Comparison of ENCODE assay signal across 8 mouse cellular contexts in the genomic region with DNA sequence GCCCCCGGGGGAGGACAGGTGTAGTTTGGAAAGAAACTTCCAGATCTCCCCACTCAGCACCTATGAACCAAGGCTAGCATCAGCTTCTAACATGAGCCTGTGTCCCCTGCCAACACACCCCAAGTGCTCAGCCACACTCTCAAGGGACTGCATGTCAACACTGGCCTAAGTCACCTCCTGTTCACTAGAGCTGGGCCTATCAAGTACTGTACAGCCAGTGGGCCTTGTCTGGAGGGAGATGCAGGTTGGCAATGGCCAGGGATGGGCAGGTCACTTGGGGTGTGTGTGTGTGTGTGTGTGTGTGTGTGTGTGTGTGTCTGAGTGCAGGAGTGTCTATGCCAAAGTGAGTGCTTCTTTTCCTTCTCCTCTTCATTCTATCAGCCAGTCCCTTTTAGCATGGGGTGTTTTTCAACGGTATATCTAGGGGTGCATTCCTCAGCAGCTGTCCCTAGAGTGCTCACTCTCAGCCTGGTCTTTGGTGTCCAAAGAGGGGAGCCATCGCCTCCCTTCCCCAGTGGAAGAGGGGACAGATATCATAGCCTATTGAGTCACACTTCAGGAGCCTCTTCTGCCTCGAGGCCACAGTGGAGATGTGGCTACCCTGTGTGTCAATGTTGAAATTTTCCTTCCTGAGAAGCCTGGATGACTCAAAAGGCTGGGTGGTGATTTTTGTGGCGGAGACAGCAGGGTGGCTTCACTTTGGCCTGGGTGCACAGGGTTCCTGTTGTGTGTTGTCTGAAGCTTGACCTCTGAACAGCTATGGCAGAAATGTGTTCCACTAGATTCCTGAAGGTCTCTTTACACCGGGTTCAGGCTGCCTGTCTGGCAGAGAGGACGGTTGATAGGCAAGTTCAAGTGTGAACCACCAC. TPM values are rescaled to one million over a fixed set of nuclear protein-coding genes. Genes with fewer than 3 reads are reported as not detected.
A peak's percentile ranks its signal among the peaks of the same experiment; 100 is the strongest.
DNase-seq lines count a peak whose midpoint lies in the region; ATAC-seq and TF ChIP-seq lines count a peak whose summit lies in the region.

No protein-coding gene starts in this region.

- TF ChIP-seq POLR2A in ES-Bruce4 (IDR thresholded peaks at IDR 0.05; ENCODE audit: insufficient read depth, low read length): no peak

- H3K27me3 ChIP-seq in ES-Bruce4 (ENCODE audit: control insufficient read depth, insufficient read depth, low read length, poor library complexity, severe bottlenecking): no peaks in the 10 kb centered on the region
- no peaks in the 10 kb centered on the region for H3K27me3 ChIP-seq in heart, embryonic 16.5 days (ENCODE audit: control insufficient read depth, insufficient read depth, low read length)
- no peaks in the 10 kb centered on the region for H3K27me3 ChIP-seq in lung, postnatal 0 days (replicated peaks; ENCODE audit: insufficient read depth, low read length)

- no peak for TF ChIP-seq EP300 in ES-Bruce4 (IDR thresholded peaks at IDR 0.05; ENCODE audit: insufficient read depth, low read depth, low read length)
- TF ChIP-seq EP300 in lung, postnatal 0 days (IDR thresholded peaks at IDR 0.05): no peak

- H3K4me1 ChIP-seq in ES-Bruce4 (ENCODE audit: control insufficient read depth, insufficient read depth, low read length): no peaks in the 10 kb centered on the region
- H3K4me1 ChIP-seq in heart, embryonic 16.5 days (ENCODE audit: control insufficient read depth, insufficient read depth, low read length): peaks cover 15% of the 10 kb centered on the region
- peaks cover 2% of the 10 kb centered on the region; the same call in 1 of the 2 replicates for H3K4me1 ChIP-seq in lung, postnatal 0 days (ENCODE audit: insufficient read depth, low read depth, low read length)

- peak; percentile 71 for DNase-seq in adrenal gland, adult 8-10 months
- peak; percentile 40 for DNase-seq in lung, postnatal 0 days (ENCODE audit: low spot score)
- DNase-seq in right cerebral cortex, adult 2 months (ENCODE audit: low spot score in 2 of 2): no peak
- DNase-seq in cerebellum, adult 9-11 months: no peak
- no peak for DNase-seq in B cell, adult 2 months
- no peak for DNase-seq in cerebellum, postnatal 10 days

- TF ChIP-seq CTCF in ES-Bruce4 (IDR thresholded peaks at IDR 0.05; ENCODE audit: low read depth, low read length): no peak
- TF ChIP-seq CTCF in lung, postnatal 0 days (IDR thresholded peaks at IDR 0.05): no peak

- H3K36me3 ChIP-seq in ES-Bruce4 (ENCODE audit: control insufficient read depth, insufficient read depth, low read length, poor library complexity, severe bottlenecking): no peaks in the 10 kb centered on the region
- no peaks in the 10 kb centered on the region for H3K36me3 ChIP-seq in heart, embryonic 16.5 days (ENCODE audit: control insufficient read depth, insufficient read depth)
- no peaks in the 10 kb centered on the region for H3K36me3 ChIP-seq in lung, postnatal 0 days (ENCODE audit: insufficient read depth, low read length)

- H3K9ac ChIP-seq in ES-Bruce4 (ENCODE audit: low read depth, poor library complexity, severe bottlenecking): 0 out of 2 replicates have a peak overlapping the region, but pooled peaks have one; percentile 61
- H3K9ac ChIP-seq in heart, embryonic 16.5 days (ENCODE audit: low read length): peak overlapping the region; percentile 68
- H3K9ac ChIP-seq in lung, postnatal 0 days (replicated peaks; ENCODE audit: low read depth): no peak overlapping the region

- H3K4me3 ChIP-seq in ES-Bruce4 (ENCODE audit: low read depth, low read length): no peak overlapping the region
- H3K4me3 ChIP-seq in heart, embryonic 16.5 days (ENCODE audit: low read length): peak overlapping the region; percentile 60
- H3K4me3 ChIP-seq in lung, postnatal 0 days (ENCODE audit: low read depth, low read length): no peak overlapping the region

- peak overlapping the region; percentile 73 for H3K4me2 ChIP-seq in heart, embryonic 16.5 days (ENCODE audit: low read depth, low read length)
- H3K4me2 ChIP-seq in lung, postnatal 0 days (replicated peaks; ENCODE audit: low read depth, low read length): peak overlapping the region; percentile 83

- H3K9me3 ChIP-seq in ES-Bruce4 (replicated peaks; ENCODE audit: control insufficient read depth, insufficient read depth, low read length, poor library complexity, severe bottlenecking): no peaks in the 10 kb centered on the region
- H3K9me3 ChIP-seq in heart, embryonic 16.5 days (replicated peaks; ENCODE audit: control insufficient read depth, low read length): no peaks in the 10 kb centered on the region
- no peaks in the 10 kb centered on the region for H3K9me3 ChIP-seq in lung, postnatal 0 days (ENCODE audit: low read length)

- no peak for ATAC-seq in heart, embryonic 16.5 days (replicated peaks; ENCODE audit: extremely low read depth, insufficient read depth, low FRiP score)
- 0 out of 2 replicates have a peak, but pooled peaks have one; percentile 8 for ATAC-seq in lung, postnatal 0 days

- whole genome bisulfite sequencing in heart, embryonic 16.5 days: 64% methylated on average over 7 of the region's 7 CpGs
- WGBS in lung, postnatal 0 days: 64% methylated on average over 7 of the region's 7 CpGs

- H3K27ac ChIP-seq in ES-Bruce4 (ENCODE audit: insufficient read depth, low read length): no peak overlapping the region
- no peak overlapping the region for H3K27ac ChIP-seq in heart, embryonic 16.5 days (ENCODE audit: low read length)
- H3K27ac ChIP-seq in lung, postnatal 0 days (ENCODE audit: low read length): peak overlapping the region; percentile 26; the same call in 1 of the 2 replicates

RNA-seq across cellular contexts. Expression of gene Aifm2, which starts 1.2 kb away (rescaled TPM):
- 8.2 and 9.5 TPM in 2 replicates for polyA plus RNA-seq in ES-Bruce4 (2011; ENCODE audit: insufficient read depth, insufficient read length, low read depth, missing spikeins)
- total RNA-seq in adrenal gland, adult 8-10 months (2022): 100 to 1,000 TPM; 185 to 376 (median 281) TPM
- 26.0 and 27.1 TPM in 2 replicates for polyA plus RNA-seq in heart, embryonic 16.5 days (2015; fragmentation: Nextera tagmentation; extraction: Ambion mirVana)
- polyA plus RNA-seq in lung, postnatal 0 days (2015; fragmentation: Nextera tagmentation; extraction: Ambion mirVana): 15.3 and 15.8 TPM in 2 replicates

RNA-seq across cellular contexts. Expression of gene Tysnd1, which starts 20.9 kb away (rescaled TPM):
- polyA plus RNA-seq in ES-Bruce4 (2011; ENCODE audit: insufficient read depth, insufficient read length, low read depth, missing spikeins): 11.2 and 17.2 TPM in 2 replicates
- 100 to 1,000 TPM in 2 of 4 experiments, 10 to 100 TPM in 2; 58.1 to 133 (median 96.3) TPM for total RNA-seq in adrenal gland, adult 8-10 months (2022)
- polyA plus RNA-seq in heart, embryonic 16.5 days (2015; fragmentation: Nextera tagmentation; extraction: Ambion mirVana): 20.9 and 22.8 TPM in 2 replicates
- 18.3 and 20.8 TPM in 2 replicates for polyA plus RNA-seq in lung, postnatal 0 days (2015; fragmentation: Nextera tagmentation; extraction: Ambion mirVana)

RNA-seq across cellular contexts. Expression of gene Sar1a, which starts 36.1 kb away (rescaled TPM):
- polyA plus RNA-seq in ES-Bruce4 (2011; ENCODE audit: insufficient read depth, insufficient read length, low read depth, missing spikeins): 131 and 136 TPM in 2 replicates
- total RNA-seq in adrenal gland, adult 8-10 months (2022): 100 to 1,000 TPM; 192 to 224 (median 209) TPM
- polyA plus RNA-seq in heart, embryonic 16.5 days (2015; fragmentation: Nextera tagmentation; extraction: Ambion mirVana): 164 and 182 TPM in 2 replicates
- polyA plus RNA-seq in lung, postnatal 0 days (2015; fragmentation: Nextera tagmentation; extraction: Ambion mirVana): 184 and 185 TPM in 2 replicates

Comparison
In these comparisons a context has a peak if more than half of its experiments do, and no peak if none do; other contexts are left out.
1. DNase-seq: peak in adrenal gland, adult 8-10 months (single experiment) and lung, postnatal 0 days (single experiment); none in right cerebral cortex, adult 2 months (0 of 2), cerebellum, adult 9-11 months (single experiment), B cell, adult 2 months (0 of 2) and cerebellum, postnatal 10 days (0 of 2).